Mouse (Mus musculus) MEL (cell line): Measurements from ENCODE around the gene F2. TPM values are rescaled to one million over a fixed set of nuclear protein-coding genes. Genes with fewer than 3 reads are reported as not detected.

Experiments used
- DNase-seq: peaks from one replicate; pipeline ENCODE4 v3.0.0; 2011; ENCODE audit warnings: low read depth, low spot score
- H3K27ac ChIP-seq: 2 replicates; pipeline ENCODE4 v1.5.1; 2012; ENCODE audit warnings: low read depth, mild to moderate bottlenecking, control low read depth, low read length, moderate library complexity; ENCODE audit not compliant: control insufficient read depth
- H3K27me3 ChIP-seq, 2 experiments: fragments of 150-350 bp in 1 of 2; sonication (generic) in 1 of 2; 2 replicates each; pipeline ENCODE4 v1.6.1; 2012; ENCODE audit warnings: low read length in 2 of 2, mild to moderate bottlenecking in 2 of 2, improper control_type of control experiment in 1 of 2, moderate library complexity in 1 of 2; ENCODE audit not compliant: insufficient read depth in 2 of 2, control insufficient read depth in 1 of 2
- H3K36me3 ChIP-seq, 2 experiments: 2 replicates each; pipeline ENCODE4 v1.6.1; 2012 to 2014; ENCODE audit warnings: low read length in 2 of 2, improper control_type of control experiment in 1 of 2, inconsistent platforms in 1 of 2, mild to moderate bottlenecking in 1 of 2; ENCODE audit not compliant: insufficient read depth in 2 of 2, control insufficient read depth in 1 of 2
- H3K4me1 ChIP-seq, 2 experiments: fragments of 150-350 bp in 1 of 2; sonication (generic) in 1 of 2; 2 replicates each; pipeline ENCODE4 v1.6.1; 2012; ENCODE audit warnings: low read length in 2 of 2, improper control_type of control experiment in 1 of 2, mild to moderate bottlenecking in 1 of 2; ENCODE audit not compliant: insufficient read depth in 2 of 2, control insufficient read depth in 1 of 2
- H3K4me3 ChIP-seq, 2 experiments: fragments of 150-350 bp in 1 of 2; sonication (generic) in 1 of 2; 2 replicates each; pipeline ENCODE4 v1.5.1; 2012; ENCODE audit warnings: low read depth in 2 of 2, low read length in 2 of 2, mild to moderate bottlenecking in 2 of 2, moderate library complexity in 2 of 2, control low read depth in 1 of 2, improper control_type of control experiment in 1 of 2; ENCODE audit not compliant: control insufficient read depth in 1 of 2, insufficient read depth in 1 of 2
- H3K79me2 ChIP-seq: 2 replicates; pipeline ENCODE4 v1.6.1; 2012; ENCODE audit warnings: mild to moderate bottlenecking, low read length, moderate library complexity; ENCODE audit not compliant: control insufficient read depth, poor library complexity, insufficient read depth
- H3K9ac ChIP-seq: 2 replicates; pipeline ENCODE4 v1.6.1; 2012; ENCODE audit warnings: low read depth, mild to moderate bottlenecking, control low read depth, low read length, moderate library complexity; ENCODE audit not compliant: control insufficient read depth, poor library complexity, severe bottlenecking
- H3K9me3 ChIP-seq: fragments of 150-350 bp; sonication (generic); replicated peaks from 2 replicates; pipeline ENCODE4 v1.6.1; 2012; ENCODE audit warnings: mild to moderate bottlenecking, low read length, improper control_type of control experiment, moderate library complexity; ENCODE audit not compliant: insufficient read depth
- BHLHE40 ChIP-seq: IDR thresholded peaks from 2 replicates; pipeline ENCODE4 v1.6.1; 2012; ENCODE audit warnings: low read depth, mild to moderate bottlenecking, inconsistent platforms, low read length, improper control_type of control experiment, borderline replicate concordance
- CHD2 ChIP-seq: IDR thresholded peaks from 2 replicates; pipeline ENCODE4 v1.6.1; 2011; ENCODE audit warnings: low read length, improper control_type of control experiment
- E2F4 ChIP-seq: IDR thresholded peaks from 2 replicates; pipeline ENCODE4 v1.6.1; 2011; ENCODE audit warnings: low read depth, low read length, improper control_type of control experiment, borderline replicate concordance
- GATA1 ChIP-seq: IDR thresholded peaks from 2 replicates; pipeline ENCODE4 v1.6.1; 2011; ENCODE audit warnings: low read depth, low read length, improper control_type of control experiment
- HCFC1 ChIP-seq: IDR thresholded peaks from 2 replicates; pipeline ENCODE4 v1.6.1; 2012; ENCODE audit warnings: low read depth, mild to moderate bottlenecking, inconsistent platforms, low read length, improper control_type of control experiment, moderate library complexity
- MEF2A ChIP-seq: IDR thresholded peaks from 2 replicates; pipeline ENCODE4 v1.6.1; 2014; ENCODE audit warnings: low read depth, mild to moderate bottlenecking, inconsistent platforms, low read length, improper control_type of control experiment; ENCODE audit not compliant: poor library complexity, insufficient replicate concordance, severe bottlenecking; ENCODE audit errors: extremely low read depth
- MYB ChIP-seq: IDR thresholded peaks from 2 replicates; pipeline ENCODE4 v1.6.1; 2011; ENCODE audit warnings: mild to moderate bottlenecking, low read depth, low read length, improper control_type of control experiment
- NELFE ChIP-seq: IDR thresholded peaks from 2 replicates; pipeline ENCODE4 v1.6.1; 2011; ENCODE audit warnings: low read depth, low read length, improper control_type of control experiment
- NRF1 ChIP-seq: IDR thresholded peaks from 2 replicates; pipeline ENCODE4 v1.6.1; 2014; ENCODE audit warnings: low read depth, mild to moderate bottlenecking, inconsistent platforms, low read length, improper control_type of control experiment, moderate library complexity; ENCODE audit not compliant: poor library complexity, insufficient read depth, severe bottlenecking
- POLR2AphosphoS2 ChIP-seq: IDR thresholded peaks from 2 replicates; pipeline ENCODE4 v1.6.1; 2011; ENCODE audit warnings: low read length, improper control_type of control experiment
- RAD21 ChIP-seq: IDR thresholded peaks from 2 replicates; pipeline ENCODE4 v1.6.1; 2011; ENCODE audit warnings: mild to moderate bottlenecking, low read depth, low read length, improper control_type of control experiment
- RCOR1 ChIP-seq: IDR thresholded peaks from 2 replicates; pipeline ENCODE4 v1.6.1; 2012; ENCODE audit warnings: low read depth, mild to moderate bottlenecking, inconsistent platforms, low read length, improper control_type of control experiment
- TAL1 ChIP-seq: IDR thresholded peaks from 2 replicates; pipeline ENCODE4 v1.6.1; 2012; ENCODE audit warnings: mild to moderate bottlenecking, inconsistent platforms, low read length, moderate library complexity, mixed read lengths
- TBP ChIP-seq: IDR thresholded peaks from 2 replicates; pipeline ENCODE4 v1.8.0; 2011; ENCODE audit warnings: low read depth, low read length, improper control_type of control experiment
- TCF12 ChIP-seq: IDR thresholded peaks from 2 replicates; pipeline ENCODE4 v1.6.1; 2014; ENCODE audit warnings: low read depth, mild to moderate bottlenecking, inconsistent platforms, low read length, improper control_type of control experiment, moderate library complexity
- ZC3H11A ChIP-seq: IDR thresholded peaks from 2 replicates; pipeline ENCODE4 v1.6.1; 2012; ENCODE audit warnings: low read depth, mild to moderate bottlenecking, inconsistent platforms, low read length, improper control_type of control experiment
- ZMIZ1 ChIP-seq: IDR thresholded peaks from 2 replicates; pipeline ENCODE4 v1.6.1; 2012; ENCODE audit warnings: low read depth, mild to moderate bottlenecking, inconsistent platforms, low read length, improper control_type of control experiment, moderate library complexity
- ZNF384 ChIP-seq: IDR thresholded peaks from 2 replicates; pipeline ENCODE4 v1.6.1; 2012; ENCODE audit warnings: low read depth, mild to moderate bottlenecking, inconsistent platforms, low read length, improper control_type of control experiment
- polyA plus RNA-seq, 2 experiments: library from polyadenylated mRNA; stranded (reverse) in 1 of 2; unstranded in 1 of 2; fragments of >175 nt in 1 of 2; fragments of >200 nt in 1 of 2; gene quantifications; 2 replicates each; pipeline versions ENCODE4 v1.2.1 to v1.2.4; 2012; ENCODE audit warnings: low replicate concordance in 2 of 2, low read depth in 1 of 2; ENCODE audit not compliant: insufficient read length in 2 of 2, insufficient read depth in 1 of 2, missing spikeins in 1 of 2
- total RNA-seq: library from RNA; depleted of rRNA; stranded (reverse); fragments of 300-350 nt; gene quantifications from 2 replicates; pipeline ENCODE4 v1.2.3, GENCODE M21; 2012

F2 gene
- total and polyA plus RNA-seq, 3 experiments, result 0.04 to 0.06 TPM; not detected in 1

- H3K79me2 ChIP-seq, result no peaks in the 10 kb centered on the region
- H3K36me3 ChIP-seq, result peaks cover 0 to 4% of the 10 kb centered on the region in 2 experiments; a peak in 1 of 4 replicates
- no peak overlapping the region for H3K27ac ChIP-seq
- peaks cover 0 to 2% of the 10 kb centered on the region in 2 experiments; a peak in 1 of 4 replicates for H3K4me1 ChIP-seq
- no peaks in the 10 kb centered on the region for H3K9me3 ChIP-seq
- no peak for TF ChIP-seq CHD2
- H3K9ac ChIP-seq, result no peak overlapping the region
- DNase-seq, result no peak
- H3K27me3 ChIP-seq, result no peaks in the 10 kb centered on the region
- H3K4me3 ChIP-seq, result no peak overlapping the region
These were observed 28.6 kb upstream of the F2 start for GRCm38 (mm10) chr2:91664780-91665179.

- TF ChIP-seq E2F4, result no peak
- TF ChIP-seq MYB, result no peak
- no peak for TF ChIP-seq BHLHE40
- TF ChIP-seq ZMIZ1, result no peak
- no peak for TF ChIP-seq MEF2A
- TF ChIP-seq TAL1, result no peak
- TF ChIP-seq HCFC1, result no peak
- no peak for TF ChIP-seq POLR2AphosphoS2
- TF ChIP-seq RCOR1, result no peak
- no peak for TF ChIP-seq ZC3H11A
- TF ChIP-seq NELFE, result no peak
- no peak for TF ChIP-seq GATA1
- TF ChIP-seq ZNF384, result no peak
- TF ChIP-seq TCF12, result no peak
- TF ChIP-seq TBP, result no peak
- no peak for TF ChIP-seq NRF1
- TF ChIP-seq RAD21, result no peak
- TF ChIP-seq, all 39 proteins: peak for 0
- H3K79me2 ChIP-seq, result no peaks in the 10 kb centered on the region
- no peak for DNase-seq
- H3K4me1 ChIP-seq, result peaks cover 0 to 2% of the 10 kb centered on the region in 2 experiments; a peak in 2 of 4 replicates
- H3K27ac ChIP-seq, result no peak overlapping the region
- H3K9ac ChIP-seq, result no peak overlapping the region
- H3K36me3 ChIP-seq, result peaks cover 0 to 2% of the 10 kb centered on the region in 2 experiments; a peak in 1 of 4 replicates
- no peak overlapping the region for H3K4me3 ChIP-seq
- no peaks in the 10 kb centered on the region for H3K9me3 ChIP-seq
- no peaks in the 10 kb centered on the region for H3K27me3 ChIP-seq
These were observed 24.8 kb upstream of the F2 start for GRCm38 (mm10) chr2:91660981-91661380.
